Comparison of ENCODE assay signal across 17 mouse cellular contexts in the genomic region with DNA sequence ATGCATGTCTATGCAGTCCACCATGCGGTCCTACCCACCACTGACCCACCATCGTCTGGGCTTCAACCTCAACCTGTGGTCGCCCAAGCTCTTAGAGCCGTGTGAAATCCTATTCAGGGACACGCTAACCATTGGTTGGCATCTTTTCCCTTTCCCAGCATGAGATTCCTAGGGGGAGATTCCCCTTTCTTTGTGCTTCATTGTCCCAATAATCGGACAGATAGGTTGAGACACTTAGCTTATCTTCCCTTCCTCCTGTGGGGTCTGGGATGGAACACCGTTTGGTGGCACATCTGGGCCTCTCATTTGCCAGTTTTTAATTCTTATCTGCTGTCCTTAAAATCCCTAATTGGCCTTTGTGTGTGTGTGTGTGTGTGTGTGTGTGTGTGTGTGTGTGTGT. TPM values are rescaled to one million over a fixed set of nuclear protein-coding genes. Genes with fewer than 3 reads are reported as not detected.
DNase-seq lines count a peak whose midpoint lies in the region; ATAC-seq and TF ChIP-seq lines count a peak whose summit lies in the region.
"Had no signal": no experiment of that assay in that cellular context is flagged by ENCODE, and none has a peak within 500 bp of the region (broad histone marks: within the 10 kb centered on the region; RNA-seq: fewer than 3 reads in every experiment).

No protein-coding gene starts in this region.

- TF ChIP-seq EP300 in stomach, postnatal 0 days (optimal IDR thresholded peaks at IDR 0.05) = no peak

- no peaks in the 10 kb centered on the region for H3K9me3 ChIP-seq in hindbrain, embryonic 14.5 days (ENCODE audit: control insufficient read depth, low read length)
- H3K9me3 ChIP-seq in hindbrain, embryonic 11.5 days (ENCODE audit: control insufficient read depth, low read length) = no peaks in the 10 kb centered on the region
- no peaks in the 10 kb centered on the region for H3K9me3 ChIP-seq in embryonic facial prominence, embryonic 12.5 days
- no peaks in the 10 kb centered on the region for H3K9me3 ChIP-seq in stomach, postnatal 0 days (ENCODE audit: control insufficient read depth, low read length)
- H3K9me3 ChIP-seq: G1E; limb, embryonic 12.5 days; liver, embryonic 13.5 days; lung, embryonic 15.5 days had no signal

- no peaks in the 10 kb centered on the region for H3K36me3 ChIP-seq in hindbrain, embryonic 14.5 days (replicated peaks; ENCODE audit: control insufficient read depth, insufficient read depth)
- H3K36me3 ChIP-seq in hindbrain, embryonic 11.5 days (ENCODE audit: control insufficient read depth, insufficient read depth, low read length) = no peaks in the 10 kb centered on the region
- no peaks in the 10 kb centered on the region for H3K36me3 ChIP-seq in embryonic facial prominence, embryonic 12.5 days
- no peaks in the 10 kb centered on the region for H3K36me3 ChIP-seq in stomach, postnatal 0 days (ENCODE audit: control insufficient read depth, insufficient read depth, low read length)
- H3K36me3 ChIP-seq: limb, embryonic 12.5 days; liver, embryonic 13.5 days; lung, embryonic 15.5 days had no signal

- peak overlapping the region; percentile 69 for H3K4me2 ChIP-seq in hindbrain, embryonic 14.5 days (replicated peaks)
- no peak overlapping the region for H3K4me2 ChIP-seq in hindbrain, embryonic 11.5 days (replicated peaks; ENCODE audit: low read depth, low read length)
- H3K4me2 ChIP-seq in embryonic facial prominence, embryonic 12.5 days (replicated peaks) = no peak overlapping the region; the same call in 1 of the 2 replicates
- H3K4me2 ChIP-seq in stomach, postnatal 0 days (replicated peaks; ENCODE audit: low read depth) = no peak overlapping the region

- H3K4me1 ChIP-seq in hindbrain, embryonic 14.5 days (replicated peaks; ENCODE audit: control insufficient read depth, insufficient read depth, low read length) = peaks cover 11% of the 10 kb centered on the region
- H3K4me1 ChIP-seq in hindbrain, embryonic 11.5 days (replicated peaks; ENCODE audit: control insufficient read depth, insufficient read depth, low read length) = no peaks in the 10 kb centered on the region
- H3K4me1 ChIP-seq in embryonic facial prominence, embryonic 12.5 days = peaks cover 18% of the 10 kb centered on the region
- 0 out of 2 replicates have a peak, but pooled peaks cover 5% of the 10 kb centered on the region for H3K4me1 ChIP-seq in stomach, postnatal 0 days (replicated peaks; ENCODE audit: control insufficient read depth, insufficient read depth)

- ATAC-seq in hindbrain, embryonic 14.5 days (ENCODE audit: low FRiP score) = no peak
- no peak for ATAC-seq in hindbrain, embryonic 11.5 days (ENCODE audit: low FRiP score)
- no peak for ATAC-seq in embryonic facial prominence, embryonic 12.5 days (ENCODE audit: insufficient number of reproducible peaks, insufficient read depth, low FRiP score, low TSS enrichment)
- ATAC-seq in stomach, postnatal 0 days (ENCODE audit: low FRiP score, low TSS enrichment) = no peak

- no peak overlapping the region for H3K9ac ChIP-seq in hindbrain, embryonic 14.5 days
- H3K9ac ChIP-seq in hindbrain, embryonic 11.5 days (ENCODE audit: low read depth, low read length) = no peak overlapping the region
- H3K9ac ChIP-seq in embryonic facial prominence, embryonic 12.5 days = no peak overlapping the region
- no peak overlapping the region for H3K9ac ChIP-seq in stomach, postnatal 0 days (ENCODE audit: low read length)

- DNase-seq in hindbrain, embryonic 14.5 days (ENCODE audit: low spot score) = no peak
- no peak for DNase-seq in hindbrain, embryonic 11.5 days (ENCODE audit: low spot score)
- DNase-seq in testis, postnatal 10 days (ENCODE audit: low spot score) = peak; percentile 32
- no peak for DNase-seq in testis, postnatal 14 days (ENCODE audit: low spot score)
- peak; percentile 11 for DNase-seq in stomach, postnatal 0 days (ENCODE audit: low spot score)
- DNase-seq in cerebellum, adult 11 months = no peak
- DNase-seq in urinary bladder, postnatal 10 days (ENCODE audit: low spot score) = no peak
- DNase-seq: cerebellum, adult 18-20 months; gastrocnemius, postnatal 10 days; liver, embryonic 13.5 days had no signal

- no peak overlapping the region for H3K4me3 ChIP-seq in hindbrain, embryonic 14.5 days (replicated peaks; ENCODE audit: low read length)
- no peak overlapping the region for H3K4me3 ChIP-seq in hindbrain, embryonic 11.5 days (ENCODE audit: low read depth, low read length)
- peak overlapping the region; percentile 24 for H3K4me3 ChIP-seq in embryonic facial prominence, embryonic 12.5 days
- H3K4me3 ChIP-seq in stomach, postnatal 0 days (ENCODE audit: low read depth, low read length) = no peak overlapping the region
- H3K4me3 ChIP-seq: erythroblast, embryonic 14.5 days; liver, embryonic 13.5 days had no signal

- peaks cover 9% of the 10 kb centered on the region for H3K27me3 ChIP-seq in hindbrain, embryonic 14.5 days (ENCODE audit: control insufficient read depth, insufficient read depth, low read length)
- H3K27me3 ChIP-seq in hindbrain, embryonic 11.5 days (ENCODE audit: control insufficient read depth, insufficient read depth, low read length) = peaks cover 8% of the 10 kb centered on the region
- H3K27me3 ChIP-seq in embryonic facial prominence, embryonic 12.5 days = peaks cover 28% of the 10 kb centered on the region
- H3K27me3 ChIP-seq in stomach, postnatal 0 days (ENCODE audit: control insufficient read depth, insufficient read depth, low read length) = 0 out of 2 replicates have a peak, but pooled peaks cover 2% of the 10 kb centered on the region
- H3K27me3 ChIP-seq: lung, embryonic 15.5 days had no signal

- no peak for TF ChIP-seq CTCF in stomach, postnatal 0 days (IDR thresholded peaks at IDR 0.05; ENCODE audit: low read depth)

- no peak overlapping the region for H3K27ac ChIP-seq in hindbrain, embryonic 14.5 days
- H3K27ac ChIP-seq in hindbrain, embryonic 11.5 days (ENCODE audit: low read depth, low read length) = no peak overlapping the region
- H3K27ac ChIP-seq in embryonic facial prominence, embryonic 12.5 days = no peak overlapping the region
- no peak overlapping the region for H3K27ac ChIP-seq in stomach, postnatal 0 days (replicated peaks)
- H3K27ac ChIP-seq: heart, adult 2 months; limb, embryonic 12.5 days; lung, embryonic 15.5 days had no signal

- WGBS in hindbrain, embryonic 14.5 days = 75% methylated on average over 7 of the region's 7 CpGs
- 81% methylated on average over 7 of the region's 7 CpGs for WGBS in hindbrain, embryonic 11.5 days
- WGBS in embryonic facial prominence, embryonic 12.5 days = 79% methylated on average over 7 of the region's 7 CpGs
- 91% methylated on average over 7 of the region's 7 CpGs for WGBS in stomach, postnatal 0 days

RNA-seq across cellular contexts. Expression of a gene that starts 0.8 kb away (rescaled TPM):
- 0.33 and 0.67 TPM in 2 replicates for polyA plus RNA-seq in hindbrain, embryonic 14.5 days (2014; fragmentation: Nextera tagmentation; extraction: Ambion mirVana)
- polyA plus RNA-seq in hindbrain, embryonic 11.5 days (2014; fragmentation: Nextera tagmentation; extraction: Ambion mirVana) = 0.14 and 0.32 TPM in 2 replicates
- 0.22 TPM in 1 of 2 replicates, not detected in the other for polyA plus RNA-seq in embryonic facial prominence, embryonic 12.5 days (2016; fragmentation: Nextera tagmentation; extraction: Ambion mirVana)
- polyA plus RNA-seq in stomach, postnatal 0 days (2015; fragmentation: Nextera tagmentation; extraction: Ambion mirVana) = 0.07 and 0.18 TPM in 2 replicates
- polyA plus RNA-seq: embryonic facial prominence, embryonic 11.5 days; erythroblast, embryonic 14.5 days; G1E; heart, adult 2 months; liver, embryonic 13.5 days had no signal

RNA-seq across cellular contexts. Expression of a gene that starts 1.2 kb away (rescaled TPM):
- polyA plus RNA-seq in hindbrain, embryonic 14.5 days (2014; fragmentation: Nextera tagmentation; extraction: Ambion mirVana) = 0.94 and 1.2 TPM in 2 replicates
- 1.1 and 2.5 TPM in 2 replicates for polyA plus RNA-seq in hindbrain, embryonic 11.5 days (2014; fragmentation: Nextera tagmentation; extraction: Ambion mirVana)
- polyA plus RNA-seq in embryonic facial prominence, embryonic 12.5 days (2016; fragmentation: Nextera tagmentation; extraction: Ambion mirVana) = 2.3 TPM in 2 replicates
- 1.5 and 1.8 TPM in 2 replicates for polyA plus RNA-seq in stomach, postnatal 0 days (2015; fragmentation: Nextera tagmentation; extraction: Ambion mirVana)

RNA-seq across cellular contexts. Expression of a gene that starts 24.6 kb away (rescaled TPM):
- polyA plus RNA-seq in hindbrain, embryonic 14.5 days (2014; fragmentation: Nextera tagmentation; extraction: Ambion mirVana) = 37.7 and 48.0 TPM in 2 replicates
- 229 and 242 TPM in 2 replicates for polyA plus RNA-seq in hindbrain, embryonic 11.5 days (2014; fragmentation: Nextera tagmentation; extraction: Ambion mirVana)
- polyA plus RNA-seq in embryonic facial prominence, embryonic 12.5 days (2016; fragmentation: Nextera tagmentation; extraction: Ambion mirVana) = 277 and 295 TPM in 2 replicates
- 26.8 and 29.5 TPM in 2 replicates for polyA plus RNA-seq in stomach, postnatal 0 days (2015; fragmentation: Nextera tagmentation; extraction: Ambion mirVana)
- polyA plus RNA-seq: G1E had no signal

RNA-seq across cellular contexts. Expression of a gene that starts 28.2 kb away (rescaled TPM):
- polyA plus RNA-seq in hindbrain, embryonic 14.5 days (2014; fragmentation: Nextera tagmentation; extraction: Ambion mirVana) = 8.7 and 11.3 TPM in 2 replicates
- 1.6 and 1.7 TPM in 2 replicates for polyA plus RNA-seq in hindbrain, embryonic 11.5 days (2014; fragmentation: Nextera tagmentation; extraction: Ambion mirVana)
- 1.4 and 2.3 TPM in 2 replicates for polyA plus RNA-seq in embryonic facial prominence, embryonic 12.5 days (2016; fragmentation: Nextera tagmentation; extraction: Ambion mirVana)
- polyA plus RNA-seq in stomach, postnatal 0 days (2015; fragmentation: Nextera tagmentation; extraction: Ambion mirVana) = 48.4 TPM in 2 replicates
- polyA plus RNA-seq: G1E had no signal

RNA-seq across cellular contexts. Expression of a gene that starts 35.4 kb away (rescaled TPM):
- 0.50 and 0.57 TPM in 2 replicates for polyA plus RNA-seq in hindbrain, embryonic 14.5 days (2014; fragmentation: Nextera tagmentation; extraction: Ambion mirVana)
- polyA plus RNA-seq in hindbrain, embryonic 11.5 days (2014; fragmentation: Nextera tagmentation; extraction: Ambion mirVana) = 0.31 and 0.40 TPM in 2 replicates
- polyA plus RNA-seq in embryonic facial prominence, embryonic 12.5 days (2016; fragmentation: Nextera tagmentation; extraction: Ambion mirVana) = 0.94 and 1.7 TPM in 2 replicates
- polyA plus RNA-seq in stomach, postnatal 0 days (2015; fragmentation: Nextera tagmentation; extraction: Ambion mirVana) = 0.07 and 0.13 TPM in 2 replicates
- polyA plus RNA-seq: G1E had no signal

Comparison
In these comparisons a context has a peak if more than half of its experiments do, and no peak if none do; other contexts are left out.
1. DNase-seq: peak in testis, postnatal 10 days (single experiment) and stomach, postnatal 0 days (single experiment); none in hindbrain, embryonic 14.5 days (single experiment), hindbrain, embryonic 11.5 days (single experiment), testis, postnatal 14 days (single experiment), cerebellum, adult 11 months (single experiment) and urinary bladder, postnatal 10 days (single experiment).